Mouse (Mus musculus): ENCODE measurements around the gene Ipcef1. TPM values are rescaled to one million over a fixed set of nuclear protein-coding genes. Genes with fewer than 3 reads are reported as not detected.

Gene Ipcef1
- total and polyA plus RNA-seq, 3 experiments, result 1.7 to 6.8 (median 4.1) TPM

GRCm38 (mm10) chr10:7037194-7037593 is 15.1 kb downstream of the Ipcef1 start:
- H3K4me3 ChIP-seq (replicated peaks in 1 of 3; ENCODE audit: low read depth in 2 of 3, low read length in 2 of 3, poor library complexity in 1 of 3), result no peak overlapping the region
- no peak for DNase-seq (ENCODE audit: extremely low read depth)
- no peaks in the 10 kb centered on the region for H3K36me3 ChIP-seq (replicated peaks in 1 of 2; ENCODE audit: control insufficient read depth in 1 of 2, insufficient read depth in 1 of 2, low read length in 1 of 2)
- H3K79me2 ChIP-seq (replicated peaks; ENCODE audit: control insufficient read depth, extremely low read depth, insufficient read depth, poor library complexity, severe bottlenecking), result no peaks in the 10 kb centered on the region
- H3K9me3 ChIP-seq (replicated peaks; ENCODE audit: low read length), result no peaks in the 10 kb centered on the region
- peaks cover 9 to 53% of the 10 kb centered on the region in 2 experiments for H3K4me1 ChIP-seq (ENCODE audit: control insufficient read depth in 1 of 2, insufficient read depth in 2 of 2)
- no peak overlapping the region for H3K9ac ChIP-seq (ENCODE audit: insufficient read depth, low read depth)
- H3K27me3 ChIP-seq (replicated peaks), result no peaks in the 10 kb centered on the region
- no peak overlapping the region for H3K27ac ChIP-seq (ENCODE audit: insufficient read depth, low read depth)
- no peak overlapping the region for H3K4me2 ChIP-seq (ENCODE audit: insufficient read depth, low read depth, poor library complexity, severe bottlenecking)
- TF ChIP-seq MYC (IDR thresholded peaks at IDR 0.05; ENCODE audit: low read depth, low read length), result no peak
- no peak for TF ChIP-seq TBP (conservative IDR thresholded peaks at IDR 0.05; ENCODE audit: low read depth, low read length)
- TF ChIP-seq MAFK (IDR thresholded peaks at IDR 0.05; ENCODE audit: insufficient replicate concordance, low read length), result no peak
- TF ChIP-seq MAZ (IDR thresholded peaks at IDR 0.05; ENCODE audit: low read depth, low read length), result no peak
- no peak for TF ChIP-seq E2F4 (IDR thresholded peaks at IDR 0.05; ENCODE audit: insufficient replicate concordance, low read depth, low read length)
- no peak for TF ChIP-seq MXI1 (IDR thresholded peaks at IDR 0.05; ENCODE audit: low read depth, low read length)
- no peak for TF ChIP-seq ZMIZ1 (IDR thresholded peaks at IDR 0.05; ENCODE audit: low read depth, low read length)
- TF ChIP-seq SIN3A (IDR thresholded peaks at IDR 0.05; ENCODE audit: low read length), result no peak
- TF ChIP-seq ZC3H11A (IDR thresholded peaks at IDR 0.05; ENCODE audit: low read depth, low read length), result no peak
- TF ChIP-seq TCF12 (IDR thresholded peaks at IDR 0.05; ENCODE audit: low read depth, low read length), result no peak
- no peak for TF ChIP-seq NELFE (IDR thresholded peaks at IDR 0.05; ENCODE audit: low read depth, low read length)
- no peak for TF ChIP-seq MAX (IDR thresholded peaks at IDR 0.05; ENCODE audit: low read length)
- in situ Hi-C loops (cut with MboI; ENCODE audit: low pct_ligation_motif_present, low pct_unique_long_range_greater_than_20kb, low sequenced_read_pairs) (no loop called here), dilution Hi-C loops (cut with MboI; ENCODE audit: extremely low pct_ligation_motif_present, extremely low pct_unique_long_range_greater_than_20kb, low sequenced_read_pairs) (no loop called here)

- Histone ChIP-seq H3K36me3 (replicated peaks in 1 of 2; ENCODE audit: control insufficient read depth in 1 of 2, insufficient read depth in 1 of 2, low read length in 1 of 2) (no peaks in the 10 kb centered on the region), H3K27me3 (replicated peaks) (no peaks in the 10 kb centered on the region), H3K27ac (ENCODE audit: insufficient read depth, low read depth) (no peak overlapping the region), H3K9me3 (replicated peaks; ENCODE audit: low read length) (no peaks in the 10 kb centered on the region), H3K79me2 (replicated peaks; ENCODE audit: control insufficient read depth, extremely low read depth, insufficient read depth, poor library complexity, severe bottlenecking) (no peaks in the 10 kb centered on the region), H3K9ac (ENCODE audit: insufficient read depth, low read depth) (no peak overlapping the region), H3K4me1 (ENCODE audit: control insufficient read depth in 1 of 2, insufficient read depth in 2 of 2) (peaks cover 4 to 48% of the 10 kb centered on the region in 2 experiments), H3K4me3 (replicated peaks in 1 of 3; ENCODE audit: low read depth in 2 of 3, low read length in 2 of 3, poor library complexity in 1 of 3) (no peak overlapping the region), H3K4me2 (ENCODE audit: insufficient read depth, low read depth, poor library complexity, severe bottlenecking) (no peak overlapping the region)
- TF ChIP-seq POLR2A (IDR thresholded peaks at IDR 0.05; ENCODE audit: low read depth, low read length) (no peak), USF1 (IDR thresholded peaks at IDR 0.05; ENCODE audit: low read depth, low read length) (no peak), CHD2 (IDR thresholded peaks at IDR 0.05; ENCODE audit: low read length) (no peak), ZNF384 (IDR thresholded peaks at IDR 0.05; ENCODE audit: low read depth, low read length) (no peak), POLR2AphosphoS2 (IDR thresholded peaks at IDR 0.05; ENCODE audit: low read depth, low read length) (no peak), MAX (IDR thresholded peaks at IDR 0.05; ENCODE audit: low read length) (no peak), EP300 (IDR thresholded peaks at IDR 0.05; ENCODE audit: low read length) (no peak), SIN3A (IDR thresholded peaks at IDR 0.05; ENCODE audit: low read length) (no peak), RAD21 (IDR thresholded peaks at IDR 0.05; ENCODE audit: low read depth, low read length) (no peak), USF2 (conservative IDR thresholded peaks at IDR 0.05; ENCODE audit: low read depth, low read length) (no peak), ZKSCAN1 (IDR thresholded peaks at IDR 0.05; ENCODE audit: borderline replicate concordance, low read depth, low read length) (no peak)
- dilution Hi-C loops (cut with MboI; ENCODE audit: extremely low pct_ligation_motif_present, extremely low pct_unique_long_range_greater_than_20kb, low sequenced_read_pairs), result no loop called here
- DNase-seq (ENCODE audit: extremely low read depth), result no peak
- in situ Hi-C loops (cut with MboI; ENCODE audit: low pct_ligation_motif_present, low pct_unique_long_range_greater_than_20kb, low sequenced_read_pairs), result no loop called here
Measured at GRCm38 (mm10) chr10:7035547-7035946, 16.7 kb downstream of the Ipcef1 start.

Measured in CH12.LX (cell line).